Mouse (Mus musculus) testis, adult 2 months (tissue): ENCODE results near the gene Tpm1.

ENCODE experiments used
- CTCF ChIP-seq: fragments of 200-500 bp; IDR thresholded peaks from 2 replicates; pipeline ENCODE4 v1.5.1; 2012; ENCODE audit warnings: low read depth, mild to moderate bottlenecking, inconsistent platforms, low read length, moderate library complexity; ENCODE audit not compliant: control insufficient read depth, insufficient read depth, insufficient replicate concordance
- POLR2A ChIP-seq: fragments of 200-500 bp; IDR thresholded peaks from 2 replicates; pipeline ENCODE4 v1.6.1; 2012; ENCODE audit warnings: low read depth, mild to moderate bottlenecking, inconsistent platforms, low read length, moderate library complexity; ENCODE audit not compliant: control insufficient read depth

DNA sequence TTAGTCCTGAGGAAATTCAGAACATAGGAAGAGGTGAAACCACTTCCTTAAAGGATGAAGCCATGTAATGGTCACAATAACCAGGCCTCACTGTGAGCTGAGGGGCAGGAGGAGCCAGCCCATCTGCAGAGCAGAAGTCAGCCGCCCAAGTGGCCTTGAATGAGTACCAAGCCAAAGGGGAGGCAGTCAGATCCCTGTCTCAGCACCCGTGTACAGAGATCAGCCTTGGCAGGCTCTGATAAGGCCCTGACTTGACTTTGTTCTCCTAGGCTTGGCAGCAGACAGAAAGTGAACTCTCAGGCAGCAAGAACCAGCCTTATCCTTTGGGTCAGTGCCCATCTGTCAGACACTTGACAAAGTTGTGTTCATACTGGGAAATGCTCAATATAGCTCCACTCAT, 29.1 kb downstream of the Tpm1 start:
- TF ChIP-seq CTCF = no peak
- no peak for TF ChIP-seq POLR2A
